Mouse (Mus musculus): ENCODE data around the gene Cd151. TPM values are rescaled to one million over a fixed set of nuclear protein-coding genes. Genes with fewer than 3 reads are reported as not detected.
A peak's percentile ranks its signal among the peaks of the same experiment; 100 is the strongest.
"Not testable (repeated sequence)": the region's sequence is repeated elsewhere in the genome, so short reads cannot be mapped to it uniquely, and the experiment has no call there.

Cd151 gene
- total RNA-seq, 2 experiments from 2014 or later: 28.9 to 29.1 TPM

- DNase-seq (ENCODE audit: low spot score in 2 of 2): peak; percentile 63 to 70
Measured at GRCm38 (mm10) chr7:141435129-141435855, 31.9 kb upstream of the Cd151 start.

GRCm38 (mm10) chr7:141435856-141436522 lies 31.2 kb upstream of the Cd151 start:
- DNase-seq (ENCODE audit: low spot score in 2 of 2): peak in 1 of 2 experiments; percentile 3

- DNase-seq (ENCODE audit: low spot score in 2 of 2): no peak
Measured at GRCm38 (mm10) chr7:141436523-141436892, 30.7 kb upstream of the Cd151 start.

GRCm38 (mm10) chr7:141437178-141438120 lies 29.7 kb upstream of the Cd151 start, which contains the start of gene Slc25a22:
Slc25a22 (minus strand) TSS chr7:141437892.
- peak; percentile 80 to 87 for DNase-seq (ENCODE audit: low spot score in 2 of 2)

GRCm38 (mm10) chr7:141438201-141438968 lies 28.8 kb upstream of the Cd151 start:
- DNase-seq (ENCODE audit: low spot score in 2 of 2): no peak

GRCm38 (mm10) chr7:141439140-141439679 lies 28.0 kb upstream of the Cd151 start:
- no peak for DNase-seq (ENCODE audit: low spot score in 2 of 2)

- no peak for DNase-seq (ENCODE audit: low spot score in 2 of 2)
Measured at GRCm38 (mm10) chr7:141439811-141440210, 27.4 kb upstream of the Cd151 start.

GRCm38 (mm10) chr7:141440613-141441012 lies 26.6 kb upstream of the Cd151 start:
- peak; percentile 53 to 54 for DNase-seq (ENCODE audit: low spot score in 2 of 2)

- no peak for DNase-seq (ENCODE audit: low spot score in 2 of 2)
Measured at GRCm38 (mm10) chr7:141441460-141441859, 25.7 kb upstream of the Cd151 start.

GRCm38 (mm10) chr7:141442199-141442598 lies 25.0 kb upstream of the Cd151 start:
- no peak for DNase-seq (ENCODE audit: low spot score in 2 of 2)

- no peak for DNase-seq (ENCODE audit: low spot score in 2 of 2)
Measured at GRCm38 (mm10) chr7:141443081-141443821, 23.9 kb upstream of the Cd151 start.

- DNase-seq (ENCODE audit: low spot score in 2 of 2): peak in 1 of 2 experiments; percentile 42
Measured at GRCm38 (mm10) chr7:141443828-141444237, 23.4 kb upstream of the Cd151 start, which contains the start of gene Pidd1. Pidd1 (minus strand) TSS chr7:141444025.

- DNase-seq (ENCODE audit: low spot score in 2 of 2): not testable (repeated sequence)
Measured at GRCm38 (mm10) chr7:141446374-141446773, 20.8 kb upstream of the Cd151 start.

- DNase-seq (ENCODE audit: low spot score in 2 of 2): peak; percentile 94 to 95
Measured at GRCm38 (mm10) chr7:141447110-141447991, 19.8 kb upstream of the Cd151 start, which contains the start of gene Rplp2. Rplp2 (plus strand) TSS chr7:141447370.

- no peak for DNase-seq (ENCODE audit: low spot score in 2 of 2)
Measured at GRCm38 (mm10) chr7:141451928-141452327, 15.3 kb upstream of the Cd151 start.

GRCm38 (mm10) chr7:141453636-141454035 lies 13.6 kb upstream of the Cd151 start:
- DNase-seq (ENCODE audit: low spot score in 2 of 2): no peak

- DNase-seq (ENCODE audit: low spot score in 2 of 2): peak; percentile 90 to 92
Measured at GRCm38 (mm10) chr7:141454967-141455551, 12.1 kb upstream of the Cd151 start, which contains the start of gene Pnpla2. Pnpla2 (plus strand) TSS chr7:141455198.
